Comparison of ENCODE assay signal across 13 mouse cellular contexts in the genomic region with DNA sequence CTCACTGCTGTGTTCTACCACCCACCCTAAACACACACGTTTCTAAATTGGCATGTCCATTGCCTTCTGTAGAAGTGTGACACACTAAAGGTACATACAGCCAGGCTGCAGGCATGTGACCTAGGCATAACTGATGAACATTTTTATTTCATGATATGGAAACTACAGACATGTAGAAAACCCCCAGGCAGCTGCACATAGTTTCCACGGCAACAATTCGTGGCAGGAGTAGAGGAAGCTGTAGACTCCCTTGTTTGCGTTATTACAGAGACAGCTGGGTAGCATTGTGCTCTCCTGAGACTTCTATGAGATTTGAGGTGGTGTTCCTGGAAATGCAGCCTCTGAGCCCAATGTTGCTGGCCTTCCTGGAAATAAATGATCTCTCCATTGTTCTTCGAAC. TPM values are rescaled to one million over a fixed set of nuclear protein-coding genes. Genes with fewer than 3 reads are reported as not detected.
A peak's percentile ranks its signal among the peaks of the same experiment; 100 is the strongest.
DNase-seq lines count a peak whose midpoint lies in the region; ATAC-seq lines count a peak whose summit lies in the region.
"Had no signal": no experiment of that assay in that cellular context is flagged by ENCODE, and none has a peak within 500 bp of the region (broad histone marks: within the 10 kb centered on the region; RNA-seq: fewer than 3 reads in every experiment).

No protein-coding gene starts in this region.

- H3K4me3 ChIP-seq in embryonic facial prominence, embryonic 14.5 days (ENCODE audit: low read depth, low read length): no peak overlapping the region
- no peak overlapping the region for H3K4me3 ChIP-seq in embryonic facial prominence, embryonic 10.5 days
- no peak overlapping the region for H3K4me3 ChIP-seq in midbrain, embryonic 11.5 days (ENCODE audit: low read depth, low read length)
- H3K4me3 ChIP-seq in midbrain, embryonic 10.5 days: no peak overlapping the region
- H3K4me3 ChIP-seq in midbrain, embryonic 14.5 days (replicated peaks; ENCODE audit: low read depth, low read length): no peak overlapping the region
- H3K4me3 ChIP-seq: heart, embryonic 13.5 days; neural tube, embryonic 12.5 days had no signal

- H3K27ac ChIP-seq in embryonic facial prominence, embryonic 14.5 days (replicated peaks; ENCODE audit: low read depth, low read length): no peak overlapping the region
- no peak overlapping the region for H3K27ac ChIP-seq in embryonic facial prominence, embryonic 10.5 days (replicated peaks)
- H3K27ac ChIP-seq in midbrain, embryonic 11.5 days (ENCODE audit: low read depth, low read length): no peak overlapping the region
- H3K27ac ChIP-seq in midbrain, embryonic 10.5 days (replicated peaks): no peak overlapping the region
- no peak overlapping the region for H3K27ac ChIP-seq in midbrain, embryonic 14.5 days (replicated peaks; ENCODE audit: low read depth, low read length)
- H3K27ac ChIP-seq: heart, embryonic 13.5 days; neural tube, embryonic 12.5 days had no signal

- 0 out of 2 replicates have a peak, but pooled peaks have one; percentile 47 for ATAC-seq in embryonic facial prominence, embryonic 14.5 days (ENCODE audit: low read depth)
- no peak for ATAC-seq in midbrain, embryonic 11.5 days (ENCODE audit: low FRiP score)
- ATAC-seq in midbrain, embryonic 14.5 days (ENCODE audit: low FRiP score, low TSS enrichment): no peak

- peak; percentile 31 for DNase-seq in embryonic facial prominence, embryonic 14.5 days (ENCODE audit: low spot score)
- DNase-seq in embryonic facial prominence, embryonic 10.5 days (ENCODE audit: low spot score): no peak
- DNase-seq in midbrain, embryonic 11.5 days (ENCODE audit: low spot score, missing footprints): peak; percentile 41
- DNase-seq in midbrain, embryonic 10.5 days (ENCODE audit: low spot score): no peak
- peak; percentile 62 for DNase-seq in midbrain, embryonic 14.5 days
- DNase-seq in thymus, postnatal 14 days: peak; percentile 75
- no peak for DNase-seq in cerebellum, adult 18-20 months
- no peak for DNase-seq in left cerebral cortex, adult 18-20 months (ENCODE audit: low spot score in 2 of 2)
- DNase-seq: gastrocnemius, postnatal 36 days; right cerebral cortex, postnatal 4 days had no signal

- no peaks in the 10 kb centered on the region for H3K9me3 ChIP-seq in embryonic facial prominence, embryonic 14.5 days (ENCODE audit: control insufficient read depth, low read length)
- no peaks in the 10 kb centered on the region for H3K9me3 ChIP-seq in embryonic facial prominence, embryonic 10.5 days
- no peaks in the 10 kb centered on the region for H3K9me3 ChIP-seq in midbrain, embryonic 11.5 days (ENCODE audit: control insufficient read depth, low read length)
- no peaks in the 10 kb centered on the region for H3K9me3 ChIP-seq in midbrain, embryonic 10.5 days (replicated peaks)
- H3K9me3 ChIP-seq in midbrain, embryonic 14.5 days (ENCODE audit: control insufficient read depth, low read length): no peaks in the 10 kb centered on the region
- H3K9me3 ChIP-seq: heart, embryonic 13.5 days; neural tube, embryonic 12.5 days had no signal

- WGBS in embryonic facial prominence, embryonic 14.5 days: 52% methylated on average over 5 of the region's 5 CpGs
- 83% methylated on average over 5 of the region's 5 CpGs for WGBS in embryonic facial prominence, embryonic 10.5 days
- 77% methylated on average over 5 of the region's 5 CpGs for WGBS in midbrain, embryonic 11.5 days
- WGBS in midbrain, embryonic 10.5 days: 91% methylated on average over 5 of the region's 5 CpGs
- WGBS in midbrain, embryonic 14.5 days: 64% methylated on average over 5 of the region's 5 CpGs

- no peaks in the 10 kb centered on the region for H3K4me1 ChIP-seq in embryonic facial prominence, embryonic 14.5 days (ENCODE audit: control insufficient read depth, insufficient read depth, low read length)
- peaks cover 4% of the 10 kb centered on the region; the same call in 1 of the 2 replicates for H3K4me1 ChIP-seq in embryonic facial prominence, embryonic 10.5 days
- no peaks in the 10 kb centered on the region for H3K4me1 ChIP-seq in midbrain, embryonic 11.5 days (ENCODE audit: control insufficient read depth, insufficient read depth, low read length)
- H3K4me1 ChIP-seq in midbrain, embryonic 10.5 days: no peaks in the 10 kb centered on the region
- no peaks in the 10 kb centered on the region for H3K4me1 ChIP-seq in midbrain, embryonic 14.5 days (ENCODE audit: control insufficient read depth, insufficient read depth, low read length)
- H3K4me1 ChIP-seq: neural tube, embryonic 12.5 days had no signal

- H3K27me3 ChIP-seq in embryonic facial prominence, embryonic 14.5 days (replicated peaks; ENCODE audit: control insufficient read depth, insufficient read depth, low read length): no peaks in the 10 kb centered on the region
- H3K27me3 ChIP-seq in embryonic facial prominence, embryonic 10.5 days (replicated peaks; ENCODE audit: low read depth, poor library complexity, severe bottlenecking): no peaks in the 10 kb centered on the region
- no peaks in the 10 kb centered on the region for H3K27me3 ChIP-seq in midbrain, embryonic 11.5 days (ENCODE audit: control insufficient read depth, insufficient read depth, low read length)
- H3K27me3 ChIP-seq in midbrain, embryonic 10.5 days (ENCODE audit: low read depth, poor library complexity, severe bottlenecking): no peaks in the 10 kb centered on the region
- no peaks in the 10 kb centered on the region for H3K27me3 ChIP-seq in midbrain, embryonic 14.5 days (ENCODE audit: control insufficient read depth, insufficient read depth, low read length)
- H3K27me3 ChIP-seq: heart, embryonic 13.5 days; neural tube, embryonic 12.5 days had no signal

- H3K9ac ChIP-seq in embryonic facial prominence, embryonic 14.5 days (ENCODE audit: low read depth, low read length): no peak overlapping the region
- no peak overlapping the region for H3K9ac ChIP-seq in midbrain, embryonic 11.5 days (ENCODE audit: low read length)
- H3K9ac ChIP-seq in midbrain, embryonic 14.5 days (replicated peaks; ENCODE audit: low read length): no peak overlapping the region
- H3K9ac ChIP-seq: heart, embryonic 13.5 days; neural tube, embryonic 12.5 days had no signal

- H3K4me2 ChIP-seq in embryonic facial prominence, embryonic 14.5 days (ENCODE audit: low read depth, low read length): no peak overlapping the region
- H3K4me2 ChIP-seq in midbrain, embryonic 11.5 days: no peak overlapping the region
- no peak overlapping the region for H3K4me2 ChIP-seq in midbrain, embryonic 14.5 days (ENCODE audit: low read length)
- H3K4me2 ChIP-seq: heart, embryonic 13.5 days; neural tube, embryonic 12.5 days had no signal

- H3K36me3 ChIP-seq in embryonic facial prominence, embryonic 14.5 days (ENCODE audit: control insufficient read depth, insufficient read depth, low read length): 0 out of 2 replicates have a peak, but pooled peaks cover 4% of the 10 kb centered on the region
- H3K36me3 ChIP-seq in embryonic facial prominence, embryonic 10.5 days (replicated peaks): no peaks in the 10 kb centered on the region
- H3K36me3 ChIP-seq in midbrain, embryonic 11.5 days (ENCODE audit: control insufficient read depth, insufficient read depth, low read length): no peaks in the 10 kb centered on the region
- H3K36me3 ChIP-seq in midbrain, embryonic 10.5 days: no peaks in the 10 kb centered on the region
- no peaks in the 10 kb centered on the region for H3K36me3 ChIP-seq in midbrain, embryonic 14.5 days (ENCODE audit: control insufficient read depth, insufficient read depth, low read length)
- H3K36me3 ChIP-seq: heart, embryonic 13.5 days; neural tube, embryonic 12.5 days had no signal

RNA-seq across cellular contexts. Expression of gene Stambpl1, which starts 24.9 kb away (rescaled TPM):
- polyA plus RNA-seq in embryonic facial prominence, embryonic 14.5 days (2014; fragmentation: Nextera tagmentation; extraction: Ambion mirVana): 8.8 and 10.2 TPM in 2 replicates
- polyA plus RNA-seq in embryonic facial prominence, embryonic 10.5 days (2016; fragmentation: Nextera tagmentation; extraction: Ambion mirVana): 7.7 and 7.9 TPM in 2 replicates
- 1.6 and 1.9 TPM in 2 replicates for polyA plus RNA-seq in midbrain, embryonic 11.5 days (2014; fragmentation: Nextera tagmentation; extraction: Ambion mirVana)
- polyA plus RNA-seq in midbrain, embryonic 10.5 days (2016; fragmentation: Nextera tagmentation; extraction: Ambion mirVana): 1.9 and 2.2 TPM in 2 replicates
- 11.5 and 15.2 TPM in 2 replicates for polyA plus RNA-seq in midbrain, embryonic 14.5 days (2014; fragmentation: Nextera tagmentation; extraction: Ambion mirVana)
- total RNA-seq in left cerebral cortex, adult 18-20 months (2021): 10 to 100 TPM; 22.5 to 23.4 TPM
- total RNA-seq: MEL had no signal

RNA-seq across cellular contexts. Expression of gene Acta2, which starts 38.4 kb away (rescaled TPM):
- 413 and 423 TPM in 2 replicates for polyA plus RNA-seq in embryonic facial prominence, embryonic 14.5 days (2014; fragmentation: Nextera tagmentation; extraction: Ambion mirVana)
- 18.6 and 24.2 TPM in 2 replicates for polyA plus RNA-seq in embryonic facial prominence, embryonic 10.5 days (2016; fragmentation: Nextera tagmentation; extraction: Ambion mirVana)
- 31.5 and 34.9 TPM in 2 replicates for polyA plus RNA-seq in midbrain, embryonic 11.5 days (2014; fragmentation: Nextera tagmentation; extraction: Ambion mirVana)
- polyA plus RNA-seq in midbrain, embryonic 10.5 days (2016; fragmentation: Nextera tagmentation; extraction: Ambion mirVana): 19.0 and 33.6 TPM in 2 replicates
- 0.59 and 11.3 TPM in 2 replicates for polyA plus RNA-seq in midbrain, embryonic 14.5 days (2014; fragmentation: Nextera tagmentation; extraction: Ambion mirVana)
- total RNA-seq in left cerebral cortex, adult 18-20 months (2021): 10 to 100 TPM; 11.2 to 15.1 TPM
- total RNA-seq: MEL had no signal

RNA-seq across cellular contexts. Expression of gene Ankrd22, which starts 51.1 kb away (rescaled TPM):
- polyA plus RNA-seq in embryonic facial prominence, embryonic 14.5 days (2014; fragmentation: Nextera tagmentation; extraction: Ambion mirVana): 2.8 and 5.4 TPM in 2 replicates
- 0.34 TPM in 1 of 2 replicates, not detected in the other for polyA plus RNA-seq in embryonic facial prominence, embryonic 10.5 days (2016; fragmentation: Nextera tagmentation; extraction: Ambion mirVana)
- polyA plus RNA-seq in midbrain, embryonic 11.5 days (2014; fragmentation: Nextera tagmentation; extraction: Ambion mirVana): not detected in 2 replicates
- 0.11 TPM in 1 of 2 replicates, not detected in the other for polyA plus RNA-seq in midbrain, embryonic 10.5 days (2016; fragmentation: Nextera tagmentation; extraction: Ambion mirVana)
- polyA plus RNA-seq in midbrain, embryonic 14.5 days (2014; fragmentation: Nextera tagmentation; extraction: Ambion mirVana): not detected in 2 replicates
- under 1 TPM in 1 of 2 experiments, not detected in 1; 0.60 TPM for total RNA-seq in left cerebral cortex, adult 18-20 months (2021)
- total RNA-seq: gastrocnemius, postnatal 36 days; MEL had no signal

Comparison
In these comparisons a context has a peak if more than half of its experiments do, and no peak if none do; other contexts are left out.
1. DNase-seq: peak in embryonic facial prominence, embryonic 14.5 days (single experiment), midbrain, embryonic 11.5 days (single experiment), midbrain, embryonic 14.5 days (single experiment) and thymus, postnatal 14 days (single experiment); none in embryonic facial prominence, embryonic 10.5 days (single experiment), midbrain, embryonic 10.5 days (single experiment), cerebellum, adult 18-20 months (0 of 2) and left cerebral cortex, adult 18-20 months (0 of 2).
2. RNA of gene Acta2, which starts 38.4 kb away (polyA plus RNA-seq): 413 to 423 TPM in embryonic facial prominence, embryonic 14.5 days; 31.5 to 34.9 TPM in midbrain, embryonic 11.5 days, 19.0 to 33.6 TPM in midbrain, embryonic 10.5 days, 18.6 to 24.2 TPM in embryonic facial prominence, embryonic 10.5 days and 0.59 to 11.3 TPM in midbrain, embryonic 14.5 days; every median in the first group is over 10 times any median in the second.